Mouse (Mus musculus) intestine, embryonic 14.5 days (tissue): ENCODE data around the gene Gm3182. TPM values are rescaled to one million over a fixed set of nuclear protein-coding genes. Genes with fewer than 3 reads are reported as not detected.
"Not testable (repeated sequence)": the region's sequence is repeated elsewhere in the genome, so short reads cannot be mapped to it uniquely, and the experiment has no call there.

Experiments
- ATAC-seq: fragments of 200-750 bp; cut with Nextera tagmentation; replicated peaks from 2 replicates; pipeline ENCODE4 v1.8.0; 2017; ENCODE audit warnings: low read depth, moderate number of reproducible peaks, moderate TSS enrichment, moderate library complexity; ENCODE audit not compliant: low FRiP score, low TSS enrichment
- DNase-seq: peaks from one replicate; pipeline ENCODE4 v3.0.0-alpha.2; 2018; ENCODE audit warnings: low spot score
- H3K27ac ChIP-seq: fragments of 300-500 bp; sonication (generic); 2 replicates; pipeline ENCODE4 v1.5.1; 2014; ENCODE audit warnings: low read depth, mild to moderate bottlenecking, control low read depth
- H3K27me3 ChIP-seq: fragments of 300-500 bp; sonication (generic); replicated peaks from 2 replicates; pipeline ENCODE4 v1.6.1; 2014; ENCODE audit warnings: low read length, control low read depth; ENCODE audit not compliant: control insufficient read depth, insufficient read depth
- H3K36me3 ChIP-seq: fragments of 300-500 bp; sonication (generic); 2 replicates; pipeline ENCODE4 v1.6.1; 2014; ENCODE audit warnings: low read length, control low read depth; ENCODE audit not compliant: control insufficient read depth, insufficient read depth
- H3K4me1 ChIP-seq: fragments of 300-500 bp; sonication (generic); replicated peaks from 2 replicates; pipeline ENCODE4 v1.6.1; 2014; ENCODE audit warnings: low read length, control low read depth, mixed read lengths; ENCODE audit not compliant: control insufficient read depth, insufficient read depth
- H3K4me2 ChIP-seq: fragments of 300-500 bp; sonication (generic); 2 replicates; pipeline ENCODE4 v1.6.1; 2014; ENCODE audit warnings: low read length
- H3K4me3 ChIP-seq: fragments of 300-500 bp; sonication (generic); 2 replicates; pipeline ENCODE4 v1.5.1; 2014; ENCODE audit warnings: low read depth, low read length, control low read depth, mixed read lengths
- H3K9ac ChIP-seq: fragments of 300-500 bp; sonication (generic); 2 replicates; pipeline ENCODE4 v1.6.1; 2014; ENCODE audit warnings: mild to moderate bottlenecking, low read length
- H3K9me3 ChIP-seq: fragments of 300-500 bp; sonication (generic); 2 replicates; pipeline ENCODE4 v1.6.1; 2016; ENCODE audit warnings: low read length, control low read depth; ENCODE audit not compliant: control insufficient read depth
- WGBS: fragments of 180-500 bp; shearing (Covaris S2); extraction: QIAGEN DNeasy Blood & Tissue Kit; methylation state at CpG from one replicate; pipeline ENCODE4 v1.1.7; 2014; 5-methylcytosine and 5-hydroxymethylcytosine counted together
- polyA plus RNA-seq: library from polyadenylated mRNA; unstranded; fragments of >200 nt; fragmentation: Nextera tagmentation; extraction: Ambion mirVana; gene quantifications from 2 replicates; pipeline ENCODE4 v1.2.1, GENCODE M21; 2014

The Gm3182 gene
- not detected in 2 replicates for polyA plus RNA-seq

DNA sequence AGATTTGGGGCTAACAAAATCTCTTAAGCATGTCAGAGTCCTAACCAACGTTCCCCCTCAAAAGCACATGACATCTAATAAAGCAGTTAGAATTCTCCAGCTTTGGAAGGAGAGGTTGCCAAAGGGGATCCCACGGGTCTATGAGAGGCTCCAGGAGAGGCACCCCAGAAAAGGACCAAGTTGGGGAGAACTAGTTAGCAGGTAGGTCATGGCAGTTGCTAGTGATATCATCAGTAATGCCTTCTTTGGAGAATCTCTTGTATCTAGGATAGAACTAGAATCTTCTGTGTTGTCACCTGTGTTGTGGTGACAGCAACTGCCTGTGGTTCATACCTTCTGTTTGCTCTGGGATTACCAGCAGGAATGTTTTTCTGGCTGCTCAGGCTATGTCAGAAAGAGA lies at the start of gene Gm3182:
TSS of gene Gm3182 (plus strand) at position 301 of the 400 bp plus-strand sequence.
- H3K4me2 ChIP-seq, DNase-seq, H3K36me3 ChIP-seq, ATAC-seq, H3K9me3 ChIP-seq, H3K9ac ChIP-seq, H3K4me3 ChIP-seq, H3K27ac ChIP-seq, H3K4me1 ChIP-seq, H3K27me3 ChIP-seq: not testable (repeated sequence)
- WGBS, result no CpG with 5 or more reads among the region's 2 CpGs

DNA sequence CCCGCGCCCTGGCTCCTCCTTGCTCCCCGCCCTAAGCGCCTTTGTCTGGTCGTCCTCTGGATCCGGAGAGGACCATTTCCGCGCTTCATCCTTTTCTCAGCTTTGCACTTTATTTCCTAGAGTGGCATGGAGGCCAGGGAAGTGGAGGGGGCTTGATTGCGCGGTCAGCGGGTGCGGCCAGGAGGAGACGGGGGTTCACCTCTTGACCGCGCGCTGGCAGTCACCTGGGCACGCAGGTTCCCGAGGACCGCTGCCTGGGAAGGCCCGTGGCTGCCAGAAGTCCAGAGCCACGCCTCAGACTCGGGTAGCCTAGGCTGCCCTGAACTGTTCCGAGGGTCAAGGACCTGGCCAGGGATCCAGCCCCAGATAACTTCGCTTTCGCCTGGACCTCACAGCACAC lies 17.9 kb downstream of the Gm3182 start:
- DNase-seq, result peak; percentile 31
- H3K9ac ChIP-seq, ATAC-seq, H3K36me3 ChIP-seq, H3K27ac ChIP-seq, H3K9me3 ChIP-seq, H3K4me3 ChIP-seq, H3K4me1 ChIP-seq, H3K27me3 ChIP-seq: not testable (repeated sequence)
- peak overlapping the region; percentile 38 for H3K4me2 ChIP-seq
- 5% methylated on average over 14 of the region's 25 CpGs for WGBS

Other genes with a start within 250 kb of the Gm3182 start
- not detected in 2 replicates for gene Gm3138, start 232.1 kb upstream of the Gm3182 start, polyA plus RNA-seq
- not detected in 2 replicates for gene Gm3149, start 164.5 kb upstream of the Gm3182 start, polyA plus RNA-seq
- gene 2610042L04Rik, start 147.0 kb upstream of the Gm3182 start, polyA plus RNA-seq, result 0.38 TPM in 1 of 2 replicates, not detected in the other
- not detected in 2 replicates for gene Gm3159, start 84.2 kb upstream of the Gm3182 start, polyA plus RNA-seq
- gene Gm3164, start 66.3 kb upstream of the Gm3182 start, polyA plus RNA-seq, result 0.36 TPM in 1 of 2 replicates, not detected in the other
- not detected in 2 replicates for gene Gm3173, start 50.8 kb upstream of the Gm3182 start, polyA plus RNA-seq
- not detected in 2 replicates for gene Gm3047, start 73.7 kb downstream of the Gm3182 start, polyA plus RNA-seq
- not detected in 2 replicates for gene Gm8159, start 150.6 kb downstream of the Gm3182 start, polyA plus RNA-seq
- gene Gm3239, start 182.4 kb downstream of the Gm3182 start, polyA plus RNA-seq, result 0.16 TPM in 1 of 2 replicates, not detected in the other
- not detected in 2 replicates for gene Gm7876, start 227.5 kb downstream of the Gm3182 start, polyA plus RNA-seq
- gene Gm3252, start 245.0 kb downstream of the Gm3182 start, polyA plus RNA-seq, result 0.14 and 0.44 TPM in 2 replicates